Mouse (Mus musculus): Measurements from ENCODE around the gene Lnpk. TPM values are rescaled to one million over a fixed set of nuclear protein-coding genes. Genes with fewer than 3 reads are reported as not detected.

The Lnpk gene
- 25.7 and 29.1 TPM in 2 replicates for polyA plus RNA-seq (2014; fragmentation: Nextera tagmentation; extraction: Ambion mirVana)

GRCm38 (mm10) chr2:74578843-74579489, at the start of gene Lnpk:
TSS of gene Lnpk (minus strand) at chr2:74579435.
- Histone ChIP-seq H3K27me3 (replicated peaks; ENCODE audit: control insufficient read depth, insufficient read depth, low read length) (no peaks in the 10 kb centered on the region), H3K4me2 (peak within 1 kb of the TSS; percentile 64), H3K4me1 (replicated peaks; ENCODE audit: control insufficient read depth, insufficient read depth, low read length) (peaks cover 8% of the 10 kb centered on the region; the same call in 1 of the 2 replicates), H3K36me3 (ENCODE audit: control insufficient read depth, insufficient read depth, low read length) (no peaks in the 10 kb centered on the region), H3K9me3 (ENCODE audit: control insufficient read depth, low read length) (no peaks in the 10 kb centered on the region), H3K9ac (ENCODE audit: low read depth, low read length) (peak within 1 kb of the TSS; percentile 91), H3K27ac (ENCODE audit: low read depth, low read length) (peak within 1 kb of the TSS; percentile 80), H3K4me3 (ENCODE audit: low read depth, low read length) (peak within 1 kb of the TSS; percentile 91)
- WGBS: under 1% methylated on average over 34 of the region's 34 CpGs
- DNase-seq (ENCODE audit: low spot score): peak; percentile 92
- peak; percentile 99 for ATAC-seq (replicated peaks; ENCODE audit: low FRiP score)

- H3K27me3 ChIP-seq (replicated peaks; ENCODE audit: control insufficient read depth, insufficient read depth, low read length): no peaks in the 10 kb centered on the region
- H3K4me3 ChIP-seq (ENCODE audit: low read depth, low read length): no peak overlapping the region
- no peak overlapping the region for H3K9ac ChIP-seq (ENCODE audit: low read depth, low read length)
- 89% methylated on average over 10 of the region's 10 CpGs for WGBS
- DNase-seq (ENCODE audit: low spot score) (no peak), ATAC-seq (replicated peaks; ENCODE audit: low FRiP score) (no peak)
- no peaks in the 10 kb centered on the region for H3K4me1 ChIP-seq (replicated peaks; ENCODE audit: control insufficient read depth, insufficient read depth, low read length)
- no peaks in the 10 kb centered on the region for H3K9me3 ChIP-seq (ENCODE audit: control insufficient read depth, low read length)
- no peak overlapping the region for H3K4me2 ChIP-seq
- no peak overlapping the region for H3K27ac ChIP-seq (ENCODE audit: low read depth, low read length)
- H3K36me3 ChIP-seq (ENCODE audit: control insufficient read depth, insufficient read depth, low read length): no peaks in the 10 kb centered on the region
These were observed 41.1 kb upstream of the Lnpk start for GRCm38 (mm10) chr2:74620368-74620767.

GRCm38 (mm10) chr2:74619676-74620246, 40.5 kb upstream of the Lnpk start:
- Histone ChIP-seq H3K27me3 (replicated peaks; ENCODE audit: control insufficient read depth, insufficient read depth, low read length) (no peaks in the 10 kb centered on the region), H3K4me1 (replicated peaks; ENCODE audit: control insufficient read depth, insufficient read depth, low read length) (no peaks in the 10 kb centered on the region), H3K36me3 (ENCODE audit: control insufficient read depth, insufficient read depth, low read length) (no peaks in the 10 kb centered on the region), H3K9me3 (ENCODE audit: control insufficient read depth, low read length) (no peaks in the 10 kb centered on the region), H3K27ac (ENCODE audit: low read depth, low read length) (no peak overlapping the region), H3K4me3 (ENCODE audit: low read depth, low read length) (no peak overlapping the region), H3K4me2 (no peak overlapping the region), H3K9ac (ENCODE audit: low read depth, low read length) (no peak overlapping the region)
- WGBS: 86% methylated on average over 3 of the region's 3 CpGs
- ATAC-seq (replicated peaks; ENCODE audit: low FRiP score): no peak
- DNase-seq (ENCODE audit: low spot score): no peak

GRCm38 (mm10) chr2:74617706-74618105, 38.5 kb upstream of the Lnpk start:
- ATAC-seq (replicated peaks; ENCODE audit: low FRiP score): no peak
- no peak overlapping the region for H3K4me3 ChIP-seq (ENCODE audit: low read depth, low read length)

DNA sequence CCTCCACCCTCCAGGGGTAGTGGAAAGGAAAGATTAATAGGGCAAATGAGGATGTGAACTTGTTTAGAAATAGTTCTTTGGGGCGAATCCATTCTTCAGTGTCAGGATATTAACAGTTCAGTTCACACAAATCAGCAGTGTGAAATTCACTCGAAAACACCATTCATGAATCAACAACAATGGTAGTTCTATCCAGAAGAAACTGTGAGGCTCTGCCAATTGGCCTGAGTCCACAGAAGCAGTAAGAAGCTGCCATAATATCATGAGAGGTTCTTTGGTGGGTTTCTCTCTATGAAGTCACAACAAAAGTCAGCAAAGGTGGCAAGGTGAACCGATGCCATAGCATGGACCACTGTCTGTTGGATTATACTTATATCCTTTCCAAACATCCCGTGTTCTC, 32.2 kb upstream of the Lnpk start:
- ATAC-seq (replicated peaks; ENCODE audit: low FRiP score) (no peak), DNase-seq (ENCODE audit: low spot score) (no peak)
- 79% methylated on average over 4 of the region's 4 CpGs for WGBS

More at GRCm38 (mm10) chr2:74617706-74618105, 38.5 kb upstream of the Lnpk start:
- Histone ChIP-seq H3K4me2 (no peak overlapping the region), H3K9ac (ENCODE audit: low read depth, low read length) (no peak overlapping the region), H3K27me3 (replicated peaks; ENCODE audit: control insufficient read depth, insufficient read depth, low read length) (no peaks in the 10 kb centered on the region), H3K4me1 (replicated peaks; ENCODE audit: control insufficient read depth, insufficient read depth, low read length) (no peaks in the 10 kb centered on the region), H3K27ac (ENCODE audit: low read depth, low read length) (no peak overlapping the region), H3K9me3 (ENCODE audit: control insufficient read depth, low read length) (no peaks in the 10 kb centered on the region), H3K36me3 (ENCODE audit: control insufficient read depth, insufficient read depth, low read length) (no peaks in the 10 kb centered on the region)
- 80% methylated on average over 9 of the region's 9 CpGs for whole genome bisulfite sequencing
- no peak for DNase-seq (ENCODE audit: low spot score)

GRCm38 (mm10) chr2:74609350-74609749, 30.1 kb upstream of the Lnpk start:
- H3K4me2 ChIP-seq: no peak overlapping the region
- no peaks in the 10 kb centered on the region for H3K9me3 ChIP-seq (ENCODE audit: control insufficient read depth, low read length)
- no peak for ATAC-seq (replicated peaks; ENCODE audit: low FRiP score)
- DNase-seq (ENCODE audit: low spot score): no peak
- no peak overlapping the region for H3K27ac ChIP-seq (ENCODE audit: low read depth, low read length)
- no peaks in the 10 kb centered on the region for H3K4me1 ChIP-seq (replicated peaks; ENCODE audit: control insufficient read depth, insufficient read depth, low read length)
- H3K36me3 ChIP-seq (ENCODE audit: control insufficient read depth, insufficient read depth, low read length): no peaks in the 10 kb centered on the region
- no peaks in the 10 kb centered on the region for H3K27me3 ChIP-seq (replicated peaks; ENCODE audit: control insufficient read depth, insufficient read depth, low read length)
- H3K4me3 ChIP-seq (ENCODE audit: low read depth, low read length): no peak overlapping the region
- H3K9ac ChIP-seq (ENCODE audit: low read depth, low read length): no peak overlapping the region

More for the DNA sequence above, 32.2 kb upstream of the Lnpk start:
- H3K27ac ChIP-seq (ENCODE audit: low read depth, low read length): no peak overlapping the region
- H3K27me3 ChIP-seq (replicated peaks; ENCODE audit: control insufficient read depth, insufficient read depth, low read length): no peaks in the 10 kb centered on the region
- no peaks in the 10 kb centered on the region for H3K9me3 ChIP-seq (ENCODE audit: control insufficient read depth, low read length)
- no peak overlapping the region for H3K9ac ChIP-seq (ENCODE audit: low read depth, low read length)
- H3K36me3 ChIP-seq (ENCODE audit: control insufficient read depth, insufficient read depth, low read length): no peaks in the 10 kb centered on the region
- no peaks in the 10 kb centered on the region for H3K4me1 ChIP-seq (replicated peaks; ENCODE audit: control insufficient read depth, insufficient read depth, low read length)
- no peak overlapping the region for H3K4me3 ChIP-seq (ENCODE audit: low read depth, low read length)
- no peak overlapping the region for H3K4me2 ChIP-seq

- WGBS: 44% methylated on average over 5 of the region's 5 CpGs
- ATAC-seq (replicated peaks; ENCODE audit: low FRiP score) (no peak), DNase-seq (ENCODE audit: low spot score) (no peak)
- H3K27ac ChIP-seq (ENCODE audit: low read depth, low read length): no peak overlapping the region
- H3K4me1 ChIP-seq (replicated peaks; ENCODE audit: control insufficient read depth, insufficient read depth, low read length): no peaks in the 10 kb centered on the region
- no peak overlapping the region for H3K4me3 ChIP-seq (ENCODE audit: low read depth, low read length)
- no peak overlapping the region for H3K4me2 ChIP-seq
- H3K9ac ChIP-seq (ENCODE audit: low read depth, low read length): no peak overlapping the region
- no peaks in the 10 kb centered on the region for H3K9me3 ChIP-seq (ENCODE audit: control insufficient read depth, low read length)
- no peaks in the 10 kb centered on the region for H3K27me3 ChIP-seq (replicated peaks; ENCODE audit: control insufficient read depth, insufficient read depth, low read length)
- H3K36me3 ChIP-seq (ENCODE audit: control insufficient read depth, insufficient read depth, low read length): no peaks in the 10 kb centered on the region
These were observed 27.0 kb upstream of the Lnpk start for GRCm38 (mm10) chr2:74606087-74606760.

DNA sequence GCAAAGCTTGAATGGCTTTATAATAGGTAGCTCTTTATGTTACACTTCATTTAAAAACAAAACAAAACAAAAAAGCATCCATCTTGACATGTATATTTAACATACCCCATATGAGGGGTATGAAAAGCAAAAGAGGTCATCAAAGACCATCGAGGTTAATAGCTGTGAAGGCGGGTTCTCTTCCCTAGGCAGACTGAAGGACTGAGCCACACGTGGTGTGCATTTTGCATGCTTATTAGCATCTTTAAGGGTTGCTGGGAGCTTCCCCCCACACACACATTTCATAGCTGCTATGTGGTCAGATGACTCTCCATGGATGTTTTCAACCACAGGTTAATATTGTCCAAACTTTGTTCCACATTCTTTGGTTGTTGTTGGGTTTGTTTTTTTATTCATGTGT, 24.8 kb upstream of the Lnpk start:
- Histone ChIP-seq H3K4me1 (replicated peaks; ENCODE audit: control insufficient read depth, insufficient read depth, low read length) (no peaks in the 10 kb centered on the region), H3K4me2 (no peak overlapping the region), H3K9me3 (ENCODE audit: control insufficient read depth, low read length) (no peaks in the 10 kb centered on the region), H3K9ac (ENCODE audit: low read depth, low read length) (no peak overlapping the region), H3K36me3 (ENCODE audit: control insufficient read depth, insufficient read depth, low read length) (no peaks in the 10 kb centered on the region), H3K4me3 (ENCODE audit: low read depth, low read length) (no peak overlapping the region), H3K27ac (ENCODE audit: low read depth, low read length) (no peak overlapping the region), H3K27me3 (replicated peaks; ENCODE audit: control insufficient read depth, insufficient read depth, low read length) (no peaks in the 10 kb centered on the region)
- no peak for ATAC-seq (replicated peaks; ENCODE audit: low FRiP score)
- WGBS: 62% methylated on average over 3 of the region's 3 CpGs
- DNase-seq (ENCODE audit: low spot score): no peak
